Mouse (Mus musculus): Measurements from ENCODE around the gene Osmr.
A peak's percentile ranks its signal among the peaks of the same experiment; 100 is the strongest.
"Not testable (repeated sequence)": the region's sequence is repeated elsewhere in the genome, so short reads cannot be mapped to it uniquely, and the experiment has no call there.

Gene Osmr

GRCm38 (mm10) chr15:6859781-6860180 lies 15.0 kb downstream of the Osmr start:
- DNase-seq = no peak

- DNase-seq = no peak
These were observed 15.9 kb downstream of the Osmr start for GRCm38 (mm10) chr15:6858871-6859270.

GRCm38 (mm10) chr15:6857270-6857905 lies 17.4 kb downstream of the Osmr start:
- DNase-seq = no peak

- DNase-seq = no peak
These were observed 24.9 kb downstream of the Osmr start for GRCm38 (mm10) chr15:6849851-6850250.

- peak; percentile 14 for DNase-seq
These were observed 34.6 kb downstream of the Osmr start for GRCm38 (mm10) chr15:6840199-6840598.

GRCm38 (mm10) chr15:6815807-6816206 lies 59.0 kb downstream of the Osmr start:
- DNase-seq = no peak

GRCm38 (mm10) chr15:6801212-6801611 lies 73.6 kb downstream of the Osmr start:
- DNase-seq = not testable (repeated sequence)

- DNase-seq = no peak
These were observed 81.9 kb downstream of the Osmr start for GRCm38 (mm10) chr15:6792846-6793245.

- no peak for DNase-seq
These were observed 83.1 kb downstream of the Osmr start for GRCm38 (mm10) chr15:6791648-6792047.

- no peak for DNase-seq
These were observed 84.8 kb downstream of the Osmr start for GRCm38 (mm10) chr15:6790011-6790410.

GRCm38 (mm10) chr15:6787236-6787635 lies 87.5 kb downstream of the Osmr start:
- no peak for DNase-seq

GRCm38 (mm10) chr15:6786212-6786611 lies 88.6 kb downstream of the Osmr start:
- no peak for DNase-seq

GRCm38 (mm10) chr15:6772265-6772664 lies 102.5 kb downstream of the Osmr start:
- no peak for DNase-seq

Measured in cerebellum, adult 9-10 months (tissue).